Mouse (Mus musculus): Measurements from ENCODE around the gene Sco1. TPM values are rescaled to one million over a fixed set of nuclear protein-coding genes. Genes with fewer than 3 reads are reported as not detected.

Sco1 gene
- polyA plus RNA-seq, 1 experiment from 2014 or later, result 18.7 TPM

GRCm38 (mm10) chr11:67078000-67078399 lies 25.5 kb downstream of the Sco1 start, which contains the start of gene Myh3:
Gene Myh3 (plus strand): TSS chr11:67078300.
- Histone ChIP-seq H3K4me3 (replicated peaks) (no peak within 1 kb of the TSS), H3K4me1 (no peaks in the 10 kb centered on the region), H3K36me3 (no peaks in the 10 kb centered on the region), H3K4me2 (no peak within 1 kb of the TSS), H3K27ac (no peak within 1 kb of the TSS), H3K9me3 (no peaks in the 10 kb centered on the region), H3K9ac (no peak within 1 kb of the TSS), H3K27me3 (replicated peaks) (peaks cover 3% of the 10 kb centered on the region; the same call in 1 of the 2 replicates)
- WGBS, result 85% methylated on average over 5 of the region's 5 CpGs
- no peak for ATAC-seq (ENCODE audit: insufficient read depth, low FRiP score, low read depth)

GRCm38 (mm10) chr11:67078888-67079287 lies 26.4 kb downstream of the Sco1 start:
- Histone ChIP-seq H3K4me2 (no peak overlapping the region), H3K36me3 (no peaks in the 10 kb centered on the region), H3K9me3 (no peaks in the 10 kb centered on the region), H3K4me3 (replicated peaks) (no peak overlapping the region), H3K4me1 (no peaks in the 10 kb centered on the region), H3K9ac (no peak overlapping the region), H3K27ac (no peak overlapping the region), H3K27me3 (replicated peaks) (peaks cover 9% of the 10 kb centered on the region)
- ATAC-seq (ENCODE audit: insufficient read depth, low FRiP score, low read depth), result no peak
- 87% methylated on average over 6 of the region's 6 CpGs for WGBS

- WGBS, result 66% methylated on average over 11 of the region's 11 CpGs
- H3K27ac ChIP-seq, result no peak overlapping the region
- no peak for ATAC-seq (ENCODE audit: insufficient read depth, low FRiP score, low read depth)
- no peak overlapping the region for H3K4me3 ChIP-seq (replicated peaks)
- no peak overlapping the region for H3K9ac ChIP-seq
- peaks cover 17% of the 10 kb centered on the region for H3K27me3 ChIP-seq (replicated peaks)
- H3K4me1 ChIP-seq, result no peaks in the 10 kb centered on the region
- no peaks in the 10 kb centered on the region for H3K36me3 ChIP-seq
- no peaks in the 10 kb centered on the region for H3K9me3 ChIP-seq
- no peak overlapping the region for H3K4me2 ChIP-seq
Observed at GRCm38 (mm10) chr11:67079740-67080139, 27.3 kb downstream of the Sco1 start.

GRCm38 (mm10) chr11:67080168-67080567 lies 27.7 kb downstream of the Sco1 start:
- ATAC-seq (ENCODE audit: insufficient read depth, low FRiP score, low read depth), result no peak

GRCm38 (mm10) chr11:67081125-67081649 lies 28.7 kb downstream of the Sco1 start:
- H3K27me3 ChIP-seq (replicated peaks), result peaks cover 24% of the 10 kb centered on the region
- no peaks in the 10 kb centered on the region for H3K36me3 ChIP-seq
- H3K27ac ChIP-seq, result no peak overlapping the region
- no peaks in the 10 kb centered on the region for H3K4me1 ChIP-seq
- H3K4me3 ChIP-seq (replicated peaks), result no peak overlapping the region
- WGBS, result 2% methylated on average over 11 of the region's 11 CpGs
- H3K9ac ChIP-seq, result no peak overlapping the region
- ATAC-seq (ENCODE audit: insufficient read depth, low FRiP score, low read depth), result peak; percentile 83
- no peaks in the 10 kb centered on the region for H3K9me3 ChIP-seq
- no peak overlapping the region for H3K4me2 ChIP-seq

More at GRCm38 (mm10) chr11:67080168-67080567, 27.7 kb downstream of the Sco1 start:
- WGBS, result 7% methylated on average over 3 of the region's 3 CpGs
- Histone ChIP-seq H3K27ac (no peak overlapping the region), H3K9me3 (no peaks in the 10 kb centered on the region), H3K4me2 (no peak overlapping the region), H3K4me1 (no peaks in the 10 kb centered on the region), H3K27me3 (replicated peaks) (peaks cover 22% of the 10 kb centered on the region), H3K36me3 (no peaks in the 10 kb centered on the region), H3K4me3 (replicated peaks) (no peak overlapping the region), H3K9ac (no peak overlapping the region)

- Histone ChIP-seq H3K9me3 (no peaks in the 10 kb centered on the region), H3K27me3 (replicated peaks) (peaks cover 24% of the 10 kb centered on the region), H3K4me3 (replicated peaks) (no peak overlapping the region), H3K9ac (no peak overlapping the region), H3K36me3 (no peaks in the 10 kb centered on the region), H3K4me1 (no peaks in the 10 kb centered on the region), H3K4me2 (no peak overlapping the region), H3K27ac (no peak overlapping the region)
- WGBS, result 85% methylated on average over 7 of the region's 7 CpGs
- ATAC-seq (ENCODE audit: insufficient read depth, low FRiP score, low read depth), result no peak
Observed at GRCm38 (mm10) chr11:67082188-67082587, 29.7 kb downstream of the Sco1 start.

- Histone ChIP-seq H3K27me3 (replicated peaks) (peaks cover 24% of the 10 kb centered on the region), H3K9me3 (no peaks in the 10 kb centered on the region), H3K27ac (no peak overlapping the region), H3K36me3 (no peaks in the 10 kb centered on the region), H3K4me3 (replicated peaks) (no peak overlapping the region), H3K4me2 (no peak overlapping the region), H3K4me1 (no peaks in the 10 kb centered on the region), H3K9ac (no peak overlapping the region)
- no peak for ATAC-seq (ENCODE audit: insufficient read depth, low FRiP score, low read depth)
- 77% methylated on average over 13 of the region's 13 CpGs for WGBS
Observed at GRCm38 (mm10) chr11:67082793-67083192, 30.3 kb downstream of the Sco1 start.

- Histone ChIP-seq H3K4me2 (no peak overlapping the region), H3K27me3 (replicated peaks) (peaks cover 24% of the 10 kb centered on the region), H3K9ac (no peak overlapping the region), H3K36me3 (no peaks in the 10 kb centered on the region), H3K27ac (no peak overlapping the region), H3K9me3 (no peaks in the 10 kb centered on the region), H3K4me3 (replicated peaks) (no peak overlapping the region), H3K4me1 (no peaks in the 10 kb centered on the region)
- no peak for ATAC-seq (ENCODE audit: insufficient read depth, low FRiP score, low read depth)
- 69% methylated on average over 6 of the region's 6 CpGs for WGBS
Observed at GRCm38 (mm10) chr11:67083239-67083638, 30.8 kb downstream of the Sco1 start.

- no peak for ATAC-seq (ENCODE audit: insufficient read depth, low FRiP score, low read depth)
- WGBS, result 40% methylated on average over 32 of the region's 32 CpGs
- Histone ChIP-seq H3K36me3 (no peaks in the 10 kb centered on the region), H3K27ac (no peak overlapping the region), H3K4me1 (no peaks in the 10 kb centered on the region), H3K27me3 (replicated peaks) (peaks cover 24% of the 10 kb centered on the region), H3K4me2 (no peak overlapping the region), H3K9me3 (no peaks in the 10 kb centered on the region), H3K4me3 (replicated peaks) (no peak overlapping the region), H3K9ac (no peak overlapping the region)
Observed at GRCm38 (mm10) chr11:67083712-67084340, 31.4 kb downstream of the Sco1 start.

- Histone ChIP-seq H3K9ac (no peak overlapping the region), H3K9me3 (no peaks in the 10 kb centered on the region), H3K4me3 (replicated peaks) (no peak overlapping the region), H3K36me3 (no peaks in the 10 kb centered on the region), H3K27me3 (replicated peaks) (peaks cover 24% of the 10 kb centered on the region), H3K4me1 (no peaks in the 10 kb centered on the region), H3K27ac (no peak overlapping the region), H3K4me2 (no peak overlapping the region)
- ATAC-seq (ENCODE audit: insufficient read depth, low FRiP score, low read depth), result no peak
- whole genome bisulfite sequencing, result 3% methylated on average over 6 of the region's 6 CpGs
Observed at GRCm38 (mm10) chr11:67085489-67085888, 33.0 kb downstream of the Sco1 start.

- Histone ChIP-seq H3K4me3 (replicated peaks) (no peak overlapping the region), H3K36me3 (no peaks in the 10 kb centered on the region), H3K4me1 (no peaks in the 10 kb centered on the region), H3K27ac (no peak overlapping the region), H3K9me3 (no peaks in the 10 kb centered on the region), H3K4me2 (no peak overlapping the region), H3K27me3 (replicated peaks) (peaks cover 24% of the 10 kb centered on the region), H3K9ac (no peak overlapping the region)
- no peak; the same call in 1 of the 2 replicates for ATAC-seq (ENCODE audit: insufficient read depth, low FRiP score, low read depth)
- 45% methylated on average over 9 of the region's 9 CpGs for WGBS
Observed at GRCm38 (mm10) chr11:67086467-67087164, 34.1 kb downstream of the Sco1 start.

GRCm38 (mm10) chr11:67087225-67087624 lies 34.8 kb downstream of the Sco1 start:
- ATAC-seq (ENCODE audit: insufficient read depth, low FRiP score, low read depth), result no peak
- Histone ChIP-seq H3K27ac (no peak overlapping the region), H3K9ac (no peak overlapping the region), H3K4me1 (no peaks in the 10 kb centered on the region), H3K9me3 (no peaks in the 10 kb centered on the region), H3K27me3 (replicated peaks) (peaks cover 24% of the 10 kb centered on the region), H3K4me3 (replicated peaks) (no peak overlapping the region), H3K4me2 (no peak overlapping the region), H3K36me3 (no peaks in the 10 kb centered on the region)
- 84% methylated on average over 12 of the region's 12 CpGs for WGBS

Measured in stomach, embryonic 15.5 days (tissue).